Mouse (Mus musculus) lung, embryonic 14.5 days (tissue): ENCODE data around the gene Ninj2. TPM values are rescaled to one million over a fixed set of nuclear protein-coding genes. Genes with fewer than 3 reads are reported as not detected.

Experiments
- ATAC-seq: fragments of 200-750 bp; cut with Nextera tagmentation; 2 replicates; pipeline ENCODE4 v1.8.0; 2017; ENCODE audit warnings: mild to moderate bottlenecking, moderate TSS enrichment, moderate library complexity; ENCODE audit not compliant: insufficient read depth
- DNase-seq: peaks from one replicate; pipeline ENCODE4 v3.0.0-alpha.2; 2015
- H3K27ac ChIP-seq: fragments of 300-500 bp; sonication (generic); 2 replicates; pipeline ENCODE4 v1.5.1; 2014; ENCODE audit warnings: low read depth, mild to moderate bottlenecking, moderate library complexity
- H3K27me3 ChIP-seq: fragments of 300-500 bp; sonication (generic); 2 replicates; pipeline ENCODE4 v1.6.1; 2014; ENCODE audit warnings: low read length, control low read depth; ENCODE audit not compliant: insufficient read depth
- H3K36me3 ChIP-seq: fragments of 300-500 bp; sonication (generic); 2 replicates; pipeline ENCODE4 v1.6.1; 2014; ENCODE audit warnings: control low read depth; ENCODE audit not compliant: insufficient read depth
- H3K4me1 ChIP-seq: fragments of 300-500 bp; sonication (generic); 2 replicates; pipeline ENCODE4 v1.6.1; 2014; ENCODE audit warnings: antibody characterized with exemption, control low read depth; ENCODE audit not compliant: insufficient read depth
- H3K4me2 ChIP-seq: fragments of 300-500 bp; sonication (generic); 2 replicates; pipeline ENCODE4 v1.6.1; 2014; ENCODE audit warnings: mild to moderate bottlenecking
- H3K4me3 ChIP-seq: fragments of 300-500 bp; sonication (generic); 2 replicates; pipeline ENCODE4 v1.5.1; 2014; ENCODE audit warnings: low read depth, low read length
- H3K9ac ChIP-seq: fragments of 300-500 bp; sonication (generic); 2 replicates; pipeline ENCODE4 v1.6.1; 2014
- H3K9me3 ChIP-seq: fragments of 300-500 bp; sonication (generic); 2 replicates; pipeline ENCODE4 v1.6.1; 2016; ENCODE audit warnings: low read depth, low read length, control low read depth
- CTCF ChIP-seq: IDR thresholded peaks from 2 replicates; pipeline ENCODE4 v1.5.1; 2016; ENCODE audit warnings: antibody characterized with exemption, low read depth
- WGBS: fragments of 180-500 bp; shearing (Covaris S2); extraction: QIAGEN DNeasy Blood & Tissue Kit; methylation state at CpG from one replicate; pipeline ENCODE4 v1.1.7; 2014; 5-methylcytosine and 5-hydroxymethylcytosine counted together
- polyA plus RNA-seq: library from polyadenylated mRNA; unstranded; fragments of >200 nt; fragmentation: Nextera tagmentation; extraction: Ambion mirVana; gene quantifications from 2 replicates; pipeline ENCODE4 v1.2.1, GENCODE M21; 2014

Ninj2 gene
- polyA plus RNA-seq, 1 experiment from 2014 or later: 0.30 TPM

- no peak overlapping the region for H3K4me3 ChIP-seq
- no peaks in the 10 kb centered on the region for H3K27me3 ChIP-seq
- peak; percentile 53; the same call in 1 of the 2 replicates for ATAC-seq
- no peaks in the 10 kb centered on the region for H3K36me3 ChIP-seq
- peak; percentile 74 for DNase-seq
- TF ChIP-seq CTCF: no peak
- peak overlapping the region; percentile 33 for H3K4me2 ChIP-seq
- H3K9me3 ChIP-seq: no peaks in the 10 kb centered on the region
- H3K4me1 ChIP-seq: 0 out of 2 replicates have a peak, but pooled peaks cover 3% of the 10 kb centered on the region
- H3K9ac ChIP-seq: no peak overlapping the region
- WGBS: 19% methylated on average over 7 of the region's 7 CpGs
- H3K27ac ChIP-seq: peak overlapping the region; percentile 76
These were observed 101.8 kb downstream of the Ninj2 start for GRCm38 (mm10) chr6:120194963-120195362.

- peak; percentile 52 for TF ChIP-seq CTCF
- no peak overlapping the region for H3K4me2 ChIP-seq
- ATAC-seq (no peak), DNase-seq (peak; percentile 82)
- no peaks in the 10 kb centered on the region for H3K9me3 ChIP-seq
- H3K9ac ChIP-seq: no peak overlapping the region
- no peaks in the 10 kb centered on the region for H3K36me3 ChIP-seq
- no peak overlapping the region for H3K4me3 ChIP-seq
- no peaks in the 10 kb centered on the region for H3K27me3 ChIP-seq
- H3K4me1 ChIP-seq: 0 out of 2 replicates have a peak, but pooled peaks cover 3% of the 10 kb centered on the region
- H3K27ac ChIP-seq: no peak overlapping the region
- 24% methylated on average over 2 of the region's 2 CpGs for WGBS
These were observed 103.7 kb downstream of the Ninj2 start for GRCm38 (mm10) chr6:120196837-120197236.

- Histone ChIP-seq H3K9me3 (no peaks in the 10 kb centered on the region), H3K9ac (no peak overlapping the region), H3K4me3 (no peak overlapping the region), H3K27me3 (no peaks in the 10 kb centered on the region), H3K36me3 (no peaks in the 10 kb centered on the region), H3K4me1 (0 out of 2 replicates have a peak, but pooled peaks cover 3% of the 10 kb centered on the region), H3K4me2 (no peak overlapping the region), H3K27ac (no peak overlapping the region)
- DNase-seq: peak; percentile 87
- WGBS: 29% methylated on average over 9 of the region's 9 CpGs
- peak; percentile 99 for TF ChIP-seq CTCF
- ATAC-seq: peak; percentile 15; the same call in 1 of the 2 replicates
These were observed 104.8 kb downstream of the Ninj2 start for GRCm38 (mm10) chr6:120197964-120198363.

GRCm38 (mm10) chr6:120199638-120200394, 106.7 kb downstream of the Ninj2 start:
- Histone ChIP-seq H3K9me3 (no peaks in the 10 kb centered on the region), H3K4me2 (no peak overlapping the region), H3K9ac (no peak overlapping the region), H3K36me3 (no peaks in the 10 kb centered on the region), H3K4me1 (no peaks in the 10 kb centered on the region), H3K27me3 (no peaks in the 10 kb centered on the region), H3K4me3 (no peak overlapping the region), H3K27ac (no peak overlapping the region)
- peak; percentile 35 for DNase-seq
- TF ChIP-seq CTCF: peak; percentile 24; the same call in 1 of the 2 replicates
- WGBS: 38% methylated on average over 10 of the region's 10 CpGs
- peak; percentile 21 for ATAC-seq

GRCm38 (mm10) chr6:120201956-120202355, 108.8 kb downstream of the Ninj2 start:
- no peaks in the 10 kb centered on the region for H3K36me3 ChIP-seq
- no peak for TF ChIP-seq CTCF
- no peak for DNase-seq
- H3K9ac ChIP-seq: no peak overlapping the region
- H3K27me3 ChIP-seq: no peaks in the 10 kb centered on the region
- 57% methylated on average over 6 of the region's 6 CpGs for WGBS
- H3K4me3 ChIP-seq: no peak overlapping the region
- no peaks in the 10 kb centered on the region for H3K9me3 ChIP-seq
- no peak for ATAC-seq
- H3K4me2 ChIP-seq: no peak overlapping the region
- no peak overlapping the region for H3K27ac ChIP-seq
- no peaks in the 10 kb centered on the region for H3K4me1 ChIP-seq

GRCm38 (mm10) chr6:120202406-120202805, 109.3 kb downstream of the Ninj2 start:
- Histone ChIP-seq H3K4me2 (no peak overlapping the region), H3K4me3 (no peak overlapping the region), H3K27ac (no peak overlapping the region), H3K9ac (no peak overlapping the region), H3K4me1 (no peaks in the 10 kb centered on the region), H3K36me3 (no peaks in the 10 kb centered on the region), H3K9me3 (no peaks in the 10 kb centered on the region), H3K27me3 (no peaks in the 10 kb centered on the region)
- ATAC-seq (no peak), DNase-seq (no peak)
- no peak for TF ChIP-seq CTCF
- 80% methylated on average over 8 of the region's 8 CpGs for WGBS

- no peak for DNase-seq
- Histone ChIP-seq H3K9ac (no peak overlapping the region), H3K4me3 (no peak overlapping the region), H3K4me2 (no peak overlapping the region), H3K9me3 (no peaks in the 10 kb centered on the region), H3K27me3 (no peaks in the 10 kb centered on the region), H3K36me3 (no peaks in the 10 kb centered on the region), H3K4me1 (no peaks in the 10 kb centered on the region), H3K27ac (no peak overlapping the region)
- ATAC-seq: no peak
- TF ChIP-seq CTCF: no peak
- 80% methylated on average over 5 of the region's 5 CpGs for WGBS
These were observed 113.4 kb downstream of the Ninj2 start for GRCm38 (mm10) chr6:120206586-120206985.
